Mouse (Mus musculus) kidney, embryonic 14.5 days (tissue): Measurements from ENCODE around the gene Fbxo44. TPM values are rescaled to one million over a fixed set of nuclear protein-coding genes. Genes with fewer than 3 reads are reported as not detected.
A peak's percentile ranks its signal among the peaks of the same experiment; 100 is the strongest.

Source experiments
- ATAC-seq: fragments of 200-750 bp; cut with Nextera tagmentation; 2 replicates; pipeline ENCODE4 v1.8.0; 2017; ENCODE audit warnings: moderate number of reproducible peaks, mild to moderate bottlenecking, moderate TSS enrichment, moderate library complexity; ENCODE audit not compliant: low FRiP score, low TSS enrichment
- H3K27ac ChIP-seq: fragments of 300-500 bp; sonication (generic); 2 replicates; pipeline ENCODE4 v1.5.1; 2014; ENCODE audit warnings: low read depth, mild to moderate bottlenecking, low read length, moderate library complexity, mixed read lengths
- H3K27me3 ChIP-seq: fragments of 300-500 bp; sonication (generic); 2 replicates; pipeline ENCODE4 v1.6.1; 2014; ENCODE audit warnings: mild to moderate bottlenecking, low read length; ENCODE audit not compliant: control insufficient read depth, insufficient read depth
- H3K36me3 ChIP-seq: fragments of 300-500 bp; sonication (generic); 2 replicates; pipeline ENCODE4 v1.6.1; 2014; ENCODE audit warnings: low read length, mixed read lengths; ENCODE audit not compliant: control insufficient read depth, insufficient read depth
- H3K4me1 ChIP-seq: fragments of 300-500 bp; sonication (generic); 2 replicates; pipeline ENCODE4 v1.6.1; 2014; ENCODE audit warnings: low read length, mixed read lengths; ENCODE audit not compliant: control insufficient read depth, insufficient read depth
- H3K4me2 ChIP-seq: fragments of 300-500 bp; sonication (generic); replicated peaks from 2 replicates; pipeline ENCODE4 v1.6.1; 2014; ENCODE audit warnings: low read depth, mild to moderate bottlenecking, low read length
- H3K4me3 ChIP-seq: fragments of 300-500 bp; sonication (generic); 2 replicates; pipeline ENCODE4 v1.5.1; 2014; ENCODE audit warnings: mild to moderate bottlenecking, low read length
- H3K9ac ChIP-seq: fragments of 300-500 bp; sonication (generic); 2 replicates; pipeline ENCODE4 v1.6.1; 2014; ENCODE audit warnings: low read depth, mild to moderate bottlenecking, low read length, moderate library complexity
- H3K9me3 ChIP-seq: fragments of 300-500 bp; sonication (generic); 2 replicates; pipeline ENCODE4 v1.6.1; 2016; ENCODE audit warnings: low read length; ENCODE audit not compliant: control insufficient read depth
- WGBS: fragments of 180-500 bp; shearing (Covaris S2); extraction: QIAGEN DNeasy Blood & Tissue Kit; methylation state at CpG from one replicate; pipeline ENCODE4 v1.1.7; 2014; 5-methylcytosine and 5-hydroxymethylcytosine counted together
- polyA plus RNA-seq: library from polyadenylated mRNA; unstranded; fragments of >200 nt; fragmentation: Nextera tagmentation; extraction: Ambion mirVana; gene quantifications from 2 replicates; pipeline ENCODE4 v1.2.1, GENCODE M21; 2014

Gene Fbxo44
- polyA plus RNA-seq, 1 experiment from 2014 or later = 13.2 TPM

DNA sequence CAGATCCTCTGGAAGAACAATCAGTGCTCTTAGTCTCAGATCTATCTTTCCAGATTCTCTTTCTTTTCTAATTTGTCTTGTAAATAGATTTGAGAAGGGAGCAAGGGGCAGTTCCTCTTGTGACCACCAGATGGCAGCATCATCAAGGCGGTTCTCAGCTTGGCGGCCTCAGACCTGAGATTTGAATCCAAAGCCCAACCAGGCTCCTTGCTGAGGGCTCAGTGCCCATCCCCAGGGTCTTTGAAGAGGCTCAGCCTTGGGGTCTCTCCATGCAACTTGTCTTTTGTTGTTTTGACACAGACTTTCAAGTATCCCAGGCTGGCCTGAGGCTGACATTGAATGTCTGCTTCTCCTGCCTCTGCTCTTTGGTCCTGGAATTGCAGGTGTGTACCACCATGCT is 10.6 kb upstream of the Fbxo44 start:
- H3K4me1 ChIP-seq = 0 out of 2 replicates have a peak, but pooled peaks cover 5% of the 10 kb centered on the region
- no peak overlapping the region for H3K4me3 ChIP-seq
- H3K9me3 ChIP-seq = no peaks in the 10 kb centered on the region
- no peak overlapping the region for H3K27ac ChIP-seq
- H3K27me3 ChIP-seq = peaks cover 73% of the 10 kb centered on the region
- no peak overlapping the region for H3K9ac ChIP-seq
- ATAC-seq = no peak
- no peak overlapping the region for H3K4me2 ChIP-seq
- no peaks in the 10 kb centered on the region for H3K36me3 ChIP-seq
- WGBS = 3% methylated on average over 2 of the region's 2 CpGs

DNA sequence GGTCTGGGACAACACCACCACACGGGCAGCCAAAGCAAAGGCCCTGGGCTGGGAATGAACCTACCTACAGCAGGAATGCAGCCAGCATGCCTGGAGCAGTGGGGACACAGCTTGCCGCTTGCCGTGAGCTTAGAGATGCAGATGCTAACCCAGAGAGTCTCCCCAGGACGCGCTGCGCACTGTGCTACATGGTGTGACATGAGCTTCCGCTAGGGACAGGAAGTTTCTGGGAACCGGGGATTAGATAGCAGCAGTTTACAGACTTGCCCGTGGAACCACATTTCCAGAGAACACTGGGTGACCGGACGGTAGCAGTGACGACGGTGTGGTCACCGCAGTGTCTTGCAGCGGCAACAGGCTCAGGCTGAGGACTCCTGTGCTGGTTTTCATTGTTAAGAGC is 9.3 kb upstream of the Fbxo44 start:
- Histone ChIP-seq H3K9me3 (no peaks in the 10 kb centered on the region), H3K36me3 (no peaks in the 10 kb centered on the region), H3K27ac (no peak overlapping the region), H3K4me3 (no peak overlapping the region), H3K4me1 (0 out of 2 replicates have a peak, but pooled peaks cover 5% of the 10 kb centered on the region), H3K9ac (no peak overlapping the region), H3K27me3 (peaks cover 73% of the 10 kb centered on the region), H3K4me2 (no peak overlapping the region)
- WGBS = 23% methylated on average over 15 of the region's 15 CpGs
- no peak for ATAC-seq

DNA sequence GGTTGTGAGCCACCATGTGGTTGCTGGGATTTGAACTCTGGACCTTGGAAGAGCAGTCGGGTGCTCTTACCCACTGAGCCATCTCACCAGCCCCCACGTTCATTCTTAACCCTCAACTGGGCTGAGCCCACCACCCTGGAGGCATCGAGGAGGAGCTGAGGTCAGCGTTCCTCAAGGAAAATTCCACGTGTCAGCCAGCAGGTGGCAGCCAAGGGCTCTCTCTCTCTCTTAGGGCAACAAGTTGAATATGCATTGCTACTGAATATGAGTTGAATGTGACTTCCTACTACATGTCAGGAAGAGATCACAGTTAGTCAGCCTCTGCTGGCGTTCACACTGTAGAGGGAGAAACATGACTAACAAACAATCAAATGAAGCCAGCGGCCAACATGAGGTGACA is 8.0 kb upstream of the Fbxo44 start:
- no peak overlapping the region for H3K27ac ChIP-seq
- no peak overlapping the region for H3K4me2 ChIP-seq
- H3K9me3 ChIP-seq = no peaks in the 10 kb centered on the region
- 27% methylated on average over 7 of the region's 7 CpGs for WGBS
- peaks cover 70% of the 10 kb centered on the region for H3K27me3 ChIP-seq
- no peak overlapping the region for H3K9ac ChIP-seq
- H3K36me3 ChIP-seq = no peaks in the 10 kb centered on the region
- H3K4me3 ChIP-seq = no peak overlapping the region
- no peak for ATAC-seq
- H3K4me1 ChIP-seq = no peaks in the 10 kb centered on the region; the same call in 1 of the 2 replicates

DNA sequence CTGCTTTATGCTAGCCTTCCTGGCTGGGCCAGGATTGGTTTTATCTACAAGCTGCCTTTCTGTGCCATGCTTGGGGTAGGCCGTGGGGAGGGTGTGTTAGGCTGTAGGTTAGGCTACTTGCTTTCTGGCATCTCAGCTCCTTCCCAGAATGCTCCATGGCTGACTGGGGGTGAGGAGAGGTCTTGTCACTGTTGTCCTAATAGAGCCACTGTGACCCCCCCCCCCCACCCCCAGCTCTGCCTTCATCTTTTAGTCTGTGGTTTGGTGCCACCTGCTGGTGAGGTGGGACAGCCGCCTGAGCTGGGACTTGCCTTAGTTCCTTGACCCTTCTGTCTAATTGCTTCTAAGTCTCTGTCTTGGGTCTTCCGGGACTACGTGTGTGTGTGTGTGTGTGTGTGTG is 6.7 kb upstream of the Fbxo44 start:
- no peaks in the 10 kb centered on the region for H3K36me3 ChIP-seq
- 0 out of 2 replicates have a peak overlapping the region, but pooled peaks have one; percentile 3 for H3K4me3 ChIP-seq
- H3K27me3 ChIP-seq = peaks cover 68% of the 10 kb centered on the region
- H3K9me3 ChIP-seq = no peaks in the 10 kb centered on the region
- 26% methylated on average over 4 of the region's 4 CpGs for WGBS
- ATAC-seq = no peak
- H3K4me1 ChIP-seq = no peaks in the 10 kb centered on the region; the same call in 1 of the 2 replicates
- no peak overlapping the region for H3K9ac ChIP-seq
- H3K4me2 ChIP-seq = no peak overlapping the region
- H3K27ac ChIP-seq = no peak overlapping the region

DNA sequence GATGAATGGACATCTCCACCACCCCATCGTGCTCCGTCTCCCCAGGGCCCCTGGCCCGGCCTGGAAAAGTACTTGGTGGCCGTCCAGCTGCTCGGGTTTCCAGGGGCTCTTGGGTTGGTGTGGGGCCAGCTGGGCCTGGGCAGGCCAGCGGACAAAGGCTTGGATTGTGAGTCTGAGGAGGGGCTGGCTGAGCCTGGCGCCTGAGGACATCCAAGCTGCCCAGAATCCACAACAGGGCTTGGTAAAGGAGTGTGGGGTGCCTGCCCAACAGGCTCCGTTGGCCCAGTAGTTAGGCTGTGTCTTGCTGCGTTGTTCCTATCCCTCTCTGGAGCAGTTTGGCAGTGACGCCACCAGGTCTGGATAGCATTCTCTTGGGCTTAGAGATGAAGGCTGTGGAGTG is 6.1 kb upstream of the Fbxo44 start:
- no peak for ATAC-seq

DNA sequence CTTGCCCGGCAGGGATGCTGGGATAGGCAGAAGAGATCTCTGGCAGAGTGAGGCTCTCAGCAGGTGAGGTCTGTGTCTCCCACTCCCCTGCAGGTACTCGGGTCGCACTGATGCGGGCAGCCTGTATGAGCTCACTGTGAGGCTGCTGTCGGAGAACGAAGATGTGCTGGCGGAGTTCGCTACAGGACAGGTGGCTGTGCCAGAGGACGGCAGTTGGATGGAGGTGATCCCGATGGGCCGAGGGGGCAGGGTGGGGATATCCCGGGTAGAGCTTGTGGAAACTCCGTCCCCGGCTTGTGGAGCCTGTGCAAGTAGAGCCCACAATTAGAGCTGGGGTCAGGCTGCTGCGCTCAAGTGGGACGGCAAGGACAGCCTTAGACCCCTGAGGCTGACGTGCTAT is 5.3 kb upstream of the Fbxo44 start:
- no peak overlapping the region for H3K9ac ChIP-seq
- H3K27ac ChIP-seq = no peak overlapping the region
- peaks cover 73% of the 10 kb centered on the region for H3K27me3 ChIP-seq
- no peaks in the 10 kb centered on the region for H3K36me3 ChIP-seq
- H3K9me3 ChIP-seq = no peaks in the 10 kb centered on the region
- no peak overlapping the region for H3K4me2 ChIP-seq
- H3K4me1 ChIP-seq = no peaks in the 10 kb centered on the region; the same call in none of the 2 replicates
- WGBS = 3% methylated on average over 17 of the region's 17 CpGs
- no peak overlapping the region for H3K4me3 ChIP-seq
- no peak for ATAC-seq

More for the DNA sequence above, 6.1 kb upstream of the Fbxo44 start:
- H3K4me3 ChIP-seq = 0 out of 2 replicates have a peak overlapping the region, but pooled peaks have one; percentile 3
- no peak overlapping the region for H3K9ac ChIP-seq
- no peaks in the 10 kb centered on the region; the same call in 1 of the 2 replicates for H3K4me1 ChIP-seq
- no peak overlapping the region for H3K27ac ChIP-seq
- H3K36me3 ChIP-seq = no peaks in the 10 kb centered on the region
- H3K9me3 ChIP-seq = no peaks in the 10 kb centered on the region
- peaks cover 68% of the 10 kb centered on the region for H3K27me3 ChIP-seq
- no peak overlapping the region for H3K4me2 ChIP-seq
- 5% methylated on average over 10 of the region's 10 CpGs for WGBS

DNA sequence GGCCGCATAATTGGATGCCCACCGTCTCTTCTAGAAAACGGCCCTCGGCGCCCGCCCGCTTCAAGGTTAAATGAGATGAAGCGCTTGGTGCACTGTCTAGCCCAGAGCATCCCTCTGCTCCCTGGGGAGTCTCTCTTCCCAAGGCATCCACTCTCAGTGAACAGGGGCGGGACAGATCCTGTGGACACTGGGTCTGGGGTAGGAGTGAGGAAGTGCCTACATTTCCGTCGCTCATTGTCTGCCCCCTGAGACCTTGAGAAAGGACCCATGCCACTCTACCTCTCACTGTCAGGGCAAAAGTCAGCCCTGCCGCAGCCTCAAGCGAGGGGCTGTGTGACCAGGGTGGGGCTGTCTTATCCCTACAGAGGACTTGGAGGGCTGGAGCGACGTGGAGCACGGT is 4.2 kb upstream of the Fbxo44 start:
- Histone ChIP-seq H3K36me3 (no peaks in the 10 kb centered on the region), H3K27me3 (peaks cover 69% of the 10 kb centered on the region), H3K4me2 (peak overlapping the region; percentile 41; the same call in 1 of the 2 replicates), H3K9me3 (no peaks in the 10 kb centered on the region), H3K4me1 (no peaks in the 10 kb centered on the region; the same call in none of the 2 replicates), H3K27ac (no peak overlapping the region), H3K9ac (no peak overlapping the region), H3K4me3 (0 out of 2 replicates have a peak overlapping the region, but pooled peaks have one; percentile 24)
- WGBS = 2% methylated on average over 16 of the region's 16 CpGs
- no peak for ATAC-seq

DNA sequence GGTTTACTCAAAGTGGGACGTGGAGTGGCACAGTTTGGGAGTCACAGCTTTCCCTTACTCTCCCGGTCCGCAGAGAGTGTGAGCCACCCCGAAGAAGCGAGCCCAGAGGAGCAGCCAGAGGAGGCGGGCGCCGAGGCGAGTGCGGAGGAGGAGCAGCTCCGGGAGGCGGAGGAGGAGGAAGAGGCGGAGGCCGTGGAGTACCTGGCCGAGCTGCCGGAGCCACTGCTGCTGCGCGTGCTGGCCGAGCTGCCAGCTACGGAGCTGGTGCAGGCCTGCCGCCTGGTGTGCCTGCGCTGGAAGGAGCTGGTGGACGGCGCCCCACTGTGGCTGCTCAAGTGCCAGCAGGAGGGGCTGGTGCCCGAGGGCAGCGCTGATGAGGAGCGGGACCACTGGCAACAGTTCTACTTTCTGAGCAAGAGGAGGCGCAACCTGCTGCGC is 3.7 kb upstream of the Fbxo44 start:
- peak; percentile 38; the same call in 1 of the 2 replicates for ATAC-seq
- peak overlapping the region; percentile 24 for H3K4me3 ChIP-seq
- H3K36me3 ChIP-seq = no peaks in the 10 kb centered on the region
- H3K9me3 ChIP-seq = no peaks in the 10 kb centered on the region
- no peaks in the 10 kb centered on the region; the same call in none of the 2 replicates for H3K4me1 ChIP-seq
- H3K4me2 ChIP-seq = peak overlapping the region; percentile 41
- peaks cover 67% of the 10 kb centered on the region for H3K27me3 ChIP-seq
- no peak overlapping the region; the same call in 1 of the 2 replicates for H3K9ac ChIP-seq
- WGBS = under 1% methylated on average over 29 of the region's 29 CpGs
- no peak overlapping the region for H3K27ac ChIP-seq

DNA sequence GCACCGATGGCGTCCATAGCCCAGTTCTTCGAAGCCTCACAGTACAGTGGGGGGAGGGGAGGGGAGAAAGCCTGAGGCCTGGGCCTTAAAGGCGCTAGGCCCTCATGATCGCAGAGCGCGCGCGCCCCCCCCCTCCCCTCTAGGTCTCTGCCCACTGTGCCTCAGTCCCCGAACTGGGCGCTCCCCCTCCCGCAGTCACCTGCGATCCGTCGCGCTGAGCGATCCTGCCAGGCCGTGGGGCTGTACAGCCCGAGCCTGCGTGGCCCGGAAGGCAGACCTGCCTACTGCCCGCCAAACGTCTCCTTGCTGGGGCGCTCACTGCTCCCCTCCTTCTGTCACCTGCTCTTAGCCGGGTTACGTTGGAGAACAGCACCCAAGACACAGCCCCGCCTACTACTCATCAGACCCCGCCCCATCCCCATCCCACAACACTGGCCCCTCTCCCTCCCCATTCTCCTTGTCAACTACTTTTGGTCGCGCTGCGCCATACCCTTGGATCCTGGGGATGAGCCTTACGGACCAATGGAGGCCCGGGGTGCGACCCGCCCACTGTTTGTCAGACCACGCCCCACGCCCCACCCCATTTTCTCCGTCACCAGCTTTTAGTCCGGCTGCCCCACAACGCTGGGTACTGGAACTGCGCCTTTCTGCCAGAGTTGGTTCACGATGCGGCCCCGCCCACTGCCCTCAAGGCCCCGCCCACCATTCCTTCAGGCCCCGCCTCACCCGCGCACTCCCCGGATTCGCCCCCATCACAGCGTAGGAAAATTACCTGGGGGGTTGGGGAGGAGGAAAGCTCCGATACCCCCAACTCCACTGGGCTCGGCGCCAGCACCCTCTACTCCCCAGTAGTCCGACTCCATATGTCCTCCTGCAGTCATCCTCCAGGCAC is 492 bp downstream of the Fbxo44 start:
- H3K27me3 ChIP-seq = peaks cover 46% of the 10 kb centered on the region

More for the DNA sequence above, 492 bp downstream of the Fbxo44 start:
- under 1% methylated on average over 54 of the region's 55 CpGs for WGBS
- peak; percentile 87 for ATAC-seq
- peaks cover 5% of the 10 kb centered on the region for H3K4me1 ChIP-seq
- H3K9me3 ChIP-seq = no peaks in the 10 kb centered on the region
- H3K9ac ChIP-seq = peak overlapping the region; percentile 67
- no peaks in the 10 kb centered on the region for H3K36me3 ChIP-seq
- H3K27ac ChIP-seq = no peak overlapping the region
- peak overlapping the region; percentile 56 for H3K4me3 ChIP-seq
- H3K4me2 ChIP-seq = peak overlapping the region; percentile 97
